Mouse (Mus musculus) right cerebral cortex, adult 18-20 months (tissue): ENCODE data around the gene D10Wsu102e.

Experiments used
- DNase-seq: peaks from one replicate; pipeline ENCODE4 v3.0.0; 2022; ENCODE audit warnings: mixed read lengths

The D10Wsu102e gene

DNA sequence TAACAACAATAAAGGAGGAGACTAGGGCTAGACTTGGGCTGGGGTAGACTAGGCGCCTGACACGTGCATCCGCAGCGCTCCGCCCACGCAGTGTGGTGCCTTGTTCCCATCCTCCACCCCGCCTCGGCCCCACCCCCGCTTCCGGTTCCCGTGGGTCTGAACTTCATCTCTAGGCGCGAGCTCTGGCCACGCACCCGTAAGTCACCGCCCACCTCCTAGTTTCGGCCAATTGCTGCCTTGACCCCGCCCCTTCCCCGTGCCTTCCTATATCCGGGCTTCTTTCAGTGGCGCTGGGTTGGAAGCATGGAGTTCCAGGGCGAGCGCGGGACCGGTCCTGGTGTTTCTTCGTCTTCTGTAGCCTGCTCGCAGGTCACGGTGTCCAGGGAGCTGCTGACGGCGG, at the start of gene D10Wsu102e:
Gene D10Wsu102e, plus strand, starts transcription at position 266 of the 400 bp plus-strand sequence.
- peak; percentile 97 for DNase-seq

DNA sequence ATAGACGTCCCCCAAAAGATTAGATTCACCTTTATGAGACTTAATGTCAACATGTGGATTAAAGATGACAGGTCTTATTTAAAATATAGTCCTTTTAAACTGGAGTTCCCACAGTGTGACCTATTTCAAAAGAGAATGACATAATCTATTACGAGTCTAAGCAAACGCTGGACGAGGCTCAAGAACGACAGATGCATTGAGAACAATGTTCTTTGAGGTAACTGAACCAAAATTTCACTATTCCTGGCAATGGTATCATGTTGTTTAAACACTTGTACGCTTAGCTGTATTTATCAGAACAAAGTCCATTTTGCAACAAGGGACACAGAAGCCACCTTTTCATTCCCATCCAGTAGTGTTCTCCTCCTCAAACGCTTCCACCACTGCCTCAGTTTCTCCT, 49.7 kb upstream of the D10Wsu102e start:
- DNase-seq: no peak

DNA sequence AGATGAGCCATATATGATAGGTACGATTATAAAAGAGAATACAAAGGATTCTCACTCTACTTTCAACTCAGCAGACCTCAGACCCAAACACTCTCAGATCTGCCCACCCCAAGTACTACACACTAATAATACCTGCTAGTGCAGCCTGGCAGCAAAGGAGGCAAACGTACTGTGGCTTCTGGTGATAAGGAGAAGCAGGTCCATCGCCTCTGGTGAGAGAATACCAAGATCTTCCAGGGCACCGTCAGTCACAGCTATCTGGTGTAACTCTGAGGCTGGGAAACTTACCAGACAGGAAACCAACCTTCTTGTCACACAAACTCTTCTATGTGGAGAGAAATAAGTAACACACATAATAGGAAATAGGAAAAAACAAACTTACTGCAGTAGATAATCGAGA, 47.0 kb upstream of the D10Wsu102e start:
- no peak for DNase-seq

DNA sequence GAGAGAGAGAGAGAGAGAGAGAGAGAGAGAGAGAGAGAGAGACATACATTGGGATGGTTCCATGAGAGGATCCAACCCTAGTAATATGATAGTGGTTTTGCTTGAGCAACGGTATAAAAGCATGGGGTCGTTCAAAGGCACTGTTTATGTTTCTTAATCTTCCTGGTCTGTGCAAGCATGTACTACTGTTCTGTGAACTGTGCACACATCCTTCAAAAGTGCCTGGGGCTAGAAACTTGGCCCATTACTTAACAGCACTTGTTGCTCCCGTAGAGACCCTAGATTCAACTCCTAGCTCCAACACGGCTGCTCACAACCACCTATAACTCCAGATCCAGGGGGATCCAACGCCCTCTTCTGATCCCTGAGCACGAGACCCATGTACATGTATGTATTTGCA, 39.6 kb upstream of the D10Wsu102e start:
- DNase-seq: no peak

DNA sequence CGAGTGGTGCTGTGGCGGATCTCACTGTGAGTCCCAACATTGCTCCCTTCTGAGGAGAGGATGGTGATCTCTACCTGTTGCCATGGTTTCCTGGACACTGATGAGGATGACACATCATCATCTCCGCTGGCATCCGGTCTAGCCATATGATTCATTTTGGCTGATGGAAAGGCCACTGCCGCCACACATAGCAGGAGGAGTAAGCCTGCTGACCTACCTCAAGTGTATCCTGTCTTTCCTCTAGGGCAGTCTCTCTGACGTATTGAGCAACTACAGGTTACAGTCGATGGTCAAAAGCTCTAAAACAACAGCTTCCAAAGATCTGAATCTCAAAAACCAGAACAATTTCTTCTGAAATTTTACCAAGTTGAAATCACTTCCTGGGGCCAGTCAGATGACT, 39.2 kb upstream of the D10Wsu102e start:
- DNase-seq: no peak

DNA sequence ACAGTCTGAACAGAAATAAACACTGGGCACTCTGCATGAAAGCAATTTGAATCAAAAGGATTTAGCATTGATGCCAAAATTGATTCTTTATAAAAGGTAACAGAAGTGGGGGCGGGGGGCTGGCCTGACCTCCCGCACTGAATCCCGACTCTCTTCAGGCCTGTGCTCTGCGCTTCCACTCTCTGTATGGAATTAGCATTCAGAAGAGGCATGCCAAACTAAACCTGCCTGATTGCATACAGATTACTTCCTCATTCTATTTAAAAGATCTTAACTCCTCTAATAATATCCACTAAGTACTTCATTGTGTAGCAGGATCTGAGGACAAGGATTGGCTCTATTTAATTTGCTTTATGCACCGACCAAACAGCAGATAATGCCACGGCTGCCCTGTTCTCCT, 38.5 kb upstream of the D10Wsu102e start:
- no peak for DNase-seq

DNA sequence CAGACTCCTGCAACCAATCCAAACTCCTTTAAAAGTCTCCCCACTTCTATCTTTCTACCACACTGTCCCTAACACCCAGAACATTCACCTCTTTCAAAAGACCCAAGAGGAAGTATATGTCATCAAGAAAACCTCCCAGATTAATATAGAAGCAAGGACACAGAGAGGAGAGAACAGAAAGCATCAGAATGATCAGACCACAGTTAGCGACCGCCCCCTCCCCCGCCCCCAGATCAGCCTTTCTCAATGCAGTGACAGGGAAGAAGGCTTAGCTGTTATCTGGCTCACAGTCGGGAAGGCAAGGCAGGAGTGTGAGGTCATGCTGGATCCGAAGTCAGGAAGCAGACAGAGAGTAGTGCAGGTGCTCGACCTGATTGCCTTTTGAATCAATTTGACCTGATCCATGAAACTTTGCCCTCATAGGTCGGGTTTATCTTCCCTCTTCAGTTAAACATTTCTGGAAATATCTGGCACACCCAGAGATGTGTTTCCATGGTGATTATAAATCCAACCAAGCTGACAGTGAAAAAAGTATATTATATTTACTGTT, 37.4 kb upstream of the D10Wsu102e start:
- DNase-seq: no peak

DNA sequence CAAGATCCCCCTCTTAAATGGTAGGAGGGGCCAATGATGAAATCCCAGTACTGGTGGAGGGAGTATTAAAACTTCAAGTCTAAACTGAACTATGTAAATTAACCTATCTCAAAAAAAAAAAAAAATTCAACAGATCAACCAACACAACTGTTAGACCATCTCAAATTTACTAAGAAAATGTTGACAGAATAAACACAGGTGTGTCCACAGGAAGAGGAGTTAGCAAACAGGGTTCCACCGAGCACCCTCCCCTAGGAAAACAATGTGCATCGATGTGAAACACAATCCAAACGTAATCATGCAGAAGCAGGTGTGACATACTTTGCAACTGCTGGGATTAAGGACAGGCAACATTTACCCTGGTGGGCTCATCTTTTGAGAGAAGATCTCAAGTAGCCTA, 35.1 kb upstream of the D10Wsu102e start:
- DNase-seq: no peak

DNA sequence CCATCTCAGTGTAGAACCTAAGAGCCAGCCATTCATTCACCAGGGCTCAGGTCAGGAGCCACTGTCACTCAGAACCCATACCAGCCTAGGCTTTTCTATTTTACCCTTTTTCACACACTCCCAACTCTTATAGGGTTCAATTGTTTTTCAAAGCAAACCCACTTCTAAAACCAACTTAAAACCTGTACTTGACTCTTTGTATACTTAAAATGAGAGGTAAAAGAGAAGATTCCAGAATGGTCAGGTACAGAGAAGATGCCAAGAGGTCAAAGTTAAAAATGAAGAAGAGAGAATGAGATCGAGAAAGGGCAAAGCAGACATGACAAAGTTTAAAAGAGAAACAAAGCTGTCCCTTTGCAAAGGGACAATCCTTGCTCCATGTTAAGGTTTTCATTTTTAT, 34.1 kb upstream of the D10Wsu102e start:
- no peak for DNase-seq

DNA sequence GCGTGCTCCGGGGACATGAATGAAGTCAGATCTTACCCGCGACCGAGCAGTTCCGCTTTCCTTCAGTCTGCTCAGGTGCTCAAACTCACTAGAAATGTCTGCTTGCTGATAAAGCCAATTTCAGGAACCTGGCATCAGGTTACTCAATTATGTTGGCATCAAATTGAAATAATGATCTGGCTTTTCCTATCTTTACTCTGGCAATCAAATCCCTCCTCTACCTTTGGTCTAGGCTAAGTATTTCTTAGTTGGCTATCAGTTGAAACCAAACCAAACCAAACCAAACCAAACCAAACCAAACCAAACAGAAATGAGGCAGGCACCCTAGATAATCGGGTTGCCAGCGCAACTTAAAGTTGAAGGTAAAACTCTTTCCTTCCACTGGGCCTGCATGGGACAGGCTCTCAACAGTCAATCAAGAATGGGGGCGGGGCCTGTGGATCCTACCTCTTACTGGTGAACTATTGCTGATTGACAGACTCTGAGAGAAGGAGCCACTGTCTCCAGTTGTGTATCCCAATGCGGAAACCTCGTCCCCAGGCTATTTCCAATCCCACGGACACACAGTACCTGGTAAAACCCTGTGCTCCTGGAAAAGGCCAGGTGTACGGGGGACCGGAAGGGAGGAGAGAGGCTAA, 33.3 kb upstream of the D10Wsu102e start:
- no peak for DNase-seq

DNA sequence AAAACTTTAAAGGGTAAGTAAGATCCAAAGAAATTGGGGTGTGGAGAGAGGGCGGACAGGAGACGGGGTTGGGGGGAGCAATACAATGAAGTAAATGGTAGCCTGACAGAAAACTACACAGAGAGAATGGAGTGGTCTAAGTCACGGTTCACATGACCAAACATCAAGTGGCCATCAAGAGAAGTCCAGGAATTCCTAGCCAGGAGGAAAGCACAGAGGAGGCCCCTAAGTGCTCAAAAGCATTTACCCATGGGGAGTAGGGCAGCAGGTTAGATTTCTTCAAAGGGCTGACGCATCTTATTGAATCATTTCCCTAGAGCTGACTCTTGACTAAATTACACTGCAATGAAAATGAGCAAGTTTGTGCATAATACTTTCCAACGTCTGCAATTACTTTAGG, 31.2 kb upstream of the D10Wsu102e start:
- no peak for DNase-seq

DNA sequence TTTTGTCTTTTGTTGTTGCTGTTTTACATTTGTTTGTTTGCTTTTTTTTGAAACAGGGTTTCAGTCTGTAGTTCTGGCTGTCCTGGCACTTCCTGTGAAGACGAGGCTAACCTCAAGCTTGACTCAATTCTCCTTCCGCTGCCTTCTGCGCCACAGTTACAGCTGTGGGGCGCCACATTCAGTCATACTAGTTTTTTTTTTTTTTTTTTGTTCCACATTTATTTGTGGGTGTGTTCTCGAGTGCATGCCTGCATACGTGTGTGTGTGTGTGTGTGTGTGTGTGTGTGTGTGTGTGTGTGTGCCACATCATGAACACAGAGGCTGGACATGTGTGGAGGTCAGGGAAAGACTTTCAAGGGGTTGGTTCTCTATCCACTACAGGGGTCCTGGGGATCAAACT, 29.7 kb upstream of the D10Wsu102e start:
- no peak for DNase-seq

DNA sequence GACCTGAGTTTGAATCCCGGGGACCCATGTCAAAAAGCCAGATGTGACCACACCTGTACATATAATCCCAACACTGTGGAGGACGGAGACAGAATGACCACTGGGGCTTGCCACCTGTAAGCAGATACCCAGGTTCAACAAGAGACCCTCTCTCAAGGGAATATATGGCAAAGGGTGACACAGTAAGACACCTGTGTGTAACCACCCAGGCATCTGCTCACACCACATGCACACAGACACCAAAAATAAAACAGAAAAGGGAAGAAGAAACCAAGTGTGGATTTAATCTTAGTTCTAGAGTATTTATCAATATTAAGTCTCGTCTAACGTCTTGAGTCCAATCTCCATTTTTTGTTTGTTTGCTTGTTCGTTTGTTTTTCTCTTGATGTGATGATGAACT, 28.2 kb upstream of the D10Wsu102e start:
- no peak for DNase-seq

DNA sequence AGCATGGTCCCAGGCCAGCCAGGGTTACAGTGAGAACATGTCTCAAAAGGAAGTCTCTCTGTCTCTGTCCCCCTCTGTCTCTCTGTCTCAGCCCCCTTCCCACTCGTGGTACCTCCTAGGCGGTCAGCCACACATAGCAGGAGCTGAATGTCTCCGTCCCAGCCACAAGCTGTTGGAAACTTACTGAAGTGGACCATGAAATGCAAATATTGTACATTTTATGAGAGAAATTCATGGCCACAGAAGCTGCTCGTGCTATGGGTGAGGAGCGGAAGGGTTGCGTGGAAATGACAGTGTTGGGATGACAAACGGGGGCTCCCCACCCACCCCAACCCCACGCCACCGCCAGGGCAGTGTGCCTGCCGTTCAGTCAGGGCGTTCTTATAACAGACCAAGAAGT, 27.4 kb upstream of the D10Wsu102e start:
- no peak for DNase-seq

DNA sequence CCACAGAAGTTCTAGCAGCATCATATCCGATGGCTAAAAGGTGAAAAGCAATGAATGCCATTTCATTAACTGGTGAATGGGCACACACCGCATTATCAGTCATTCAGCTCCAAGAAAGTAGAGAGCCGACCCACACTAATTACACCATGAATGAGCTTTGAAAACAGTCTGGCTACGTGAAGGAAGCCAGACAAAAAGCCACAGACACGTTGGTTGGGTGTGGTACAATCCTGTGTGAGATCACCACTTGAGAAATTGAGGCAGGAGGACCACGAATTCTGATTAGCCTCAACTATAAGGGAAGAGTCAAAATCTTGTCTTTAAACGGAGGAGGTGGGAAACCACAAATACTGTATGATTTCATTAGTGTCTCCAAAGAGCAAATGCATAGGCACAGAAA, 23.7 kb upstream of the D10Wsu102e start:
- no peak for DNase-seq

DNA sequence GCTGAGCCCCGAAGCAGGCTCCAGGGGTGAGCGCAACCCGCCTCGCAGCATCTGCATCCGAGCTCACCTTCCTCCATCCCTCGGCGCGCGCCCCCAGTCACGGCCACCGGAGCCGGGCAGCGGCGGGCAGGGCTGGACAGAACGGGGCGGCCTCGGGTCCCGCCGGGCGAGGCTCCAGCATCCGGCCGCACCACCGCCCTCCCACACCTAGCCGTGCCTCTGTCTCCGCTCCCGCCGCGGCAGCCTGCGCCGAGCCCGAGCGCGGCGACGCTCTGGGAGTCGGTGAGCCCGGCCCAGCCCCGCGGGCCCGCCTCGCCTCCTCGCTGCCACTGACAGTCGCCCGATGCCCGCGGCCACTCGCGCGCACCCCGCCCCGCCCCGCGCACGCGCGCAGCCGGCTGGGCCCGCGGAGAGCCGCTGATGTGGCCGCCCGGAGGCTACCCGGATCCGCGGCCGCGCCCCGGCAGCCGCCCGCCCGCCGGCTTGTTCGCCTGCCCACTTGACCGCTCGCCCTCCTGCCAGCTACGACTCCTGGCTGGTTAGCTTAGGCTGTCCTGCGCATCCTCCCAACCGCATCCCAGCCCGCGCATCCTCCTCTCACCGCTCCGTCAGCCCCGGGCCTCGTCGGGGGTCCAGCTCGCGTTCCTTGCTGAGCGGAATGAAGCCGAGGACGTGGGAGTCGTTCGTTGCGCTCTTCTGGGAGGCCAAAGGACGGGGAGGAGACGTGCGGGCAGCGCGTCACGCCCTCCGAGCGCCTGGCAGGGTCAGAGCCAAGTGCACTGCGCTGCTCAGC, 22.7 kb upstream of the D10Wsu102e start, which contains the start of gene Slc41a2:
Gene Slc41a2, minus strand, starts transcription at position 724 of the 793 bp plus-strand sequence.
- DNase-seq: peak; percentile 80

DNA sequence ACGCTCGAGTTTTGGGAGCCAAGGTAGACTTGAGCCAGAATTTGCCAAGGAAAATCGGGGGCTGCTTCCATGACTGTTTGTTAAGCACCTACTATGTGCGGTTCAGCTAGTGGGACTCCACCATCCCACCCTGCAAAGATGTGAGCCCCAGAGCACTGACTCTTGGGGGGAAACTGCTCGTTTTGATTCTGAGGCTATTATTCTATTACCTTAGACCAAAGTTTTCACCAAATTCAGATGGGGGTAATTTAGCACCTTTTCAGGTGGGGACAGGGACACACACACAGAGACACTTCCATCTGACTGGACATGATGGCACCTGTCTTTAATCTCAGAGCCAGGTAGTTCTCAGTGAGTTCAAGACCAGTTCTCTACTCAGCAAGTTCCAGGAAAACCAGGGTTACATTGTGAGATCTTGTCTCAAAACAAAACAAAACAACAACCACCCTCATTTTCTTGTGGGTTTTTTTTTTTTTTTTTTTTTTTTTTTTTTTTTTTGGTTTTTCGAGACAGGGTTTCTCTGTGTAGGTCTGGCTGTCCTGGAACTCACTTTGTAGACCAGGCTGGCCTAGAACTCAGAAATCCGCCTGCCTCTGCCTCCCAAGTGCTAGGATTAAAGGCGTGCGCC, 21.9 kb upstream of the D10Wsu102e start:
- no peak for DNase-seq

DNA sequence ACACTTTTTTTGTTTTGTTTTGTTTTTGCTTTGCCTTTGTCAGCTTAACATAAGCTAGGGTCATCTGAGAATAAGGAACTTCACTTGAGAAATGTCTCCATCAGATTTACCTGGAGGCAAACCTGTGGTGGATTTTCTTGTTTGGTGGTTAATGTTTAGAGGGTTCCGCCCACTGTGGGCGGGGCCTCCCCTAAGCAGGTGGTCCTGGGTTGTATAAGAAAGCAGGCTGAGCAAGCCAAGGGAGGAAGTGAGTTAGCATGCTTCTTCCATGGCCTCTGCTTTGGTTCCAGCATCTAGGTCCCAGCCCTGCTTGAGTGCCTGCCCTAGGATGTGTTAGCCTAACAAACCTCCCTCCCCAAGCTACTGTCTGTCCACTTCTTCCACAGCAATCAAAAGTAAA, 18.8 kb upstream of the D10Wsu102e start:
- DNase-seq: no peak

DNA sequence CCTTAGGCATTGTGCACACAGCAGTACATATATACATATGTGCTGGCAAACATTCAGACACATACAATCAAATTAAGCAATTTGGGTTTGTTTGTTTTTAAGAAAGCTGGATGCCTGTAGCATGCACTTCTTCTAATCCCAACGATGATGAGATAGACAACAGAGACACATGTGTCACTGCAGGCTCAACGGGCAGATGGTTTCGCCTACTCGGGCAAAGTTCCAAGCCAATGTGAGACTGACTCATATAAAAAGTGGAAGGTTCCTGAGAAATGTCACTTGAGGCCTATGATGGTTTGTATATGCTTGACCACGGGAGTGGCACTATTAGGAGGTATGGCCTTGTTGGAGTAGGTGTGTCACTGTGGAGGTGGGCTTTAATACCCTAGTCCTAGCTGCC, 16.9 kb upstream of the D10Wsu102e start:
- peak; percentile 40 for DNase-seq

DNA sequence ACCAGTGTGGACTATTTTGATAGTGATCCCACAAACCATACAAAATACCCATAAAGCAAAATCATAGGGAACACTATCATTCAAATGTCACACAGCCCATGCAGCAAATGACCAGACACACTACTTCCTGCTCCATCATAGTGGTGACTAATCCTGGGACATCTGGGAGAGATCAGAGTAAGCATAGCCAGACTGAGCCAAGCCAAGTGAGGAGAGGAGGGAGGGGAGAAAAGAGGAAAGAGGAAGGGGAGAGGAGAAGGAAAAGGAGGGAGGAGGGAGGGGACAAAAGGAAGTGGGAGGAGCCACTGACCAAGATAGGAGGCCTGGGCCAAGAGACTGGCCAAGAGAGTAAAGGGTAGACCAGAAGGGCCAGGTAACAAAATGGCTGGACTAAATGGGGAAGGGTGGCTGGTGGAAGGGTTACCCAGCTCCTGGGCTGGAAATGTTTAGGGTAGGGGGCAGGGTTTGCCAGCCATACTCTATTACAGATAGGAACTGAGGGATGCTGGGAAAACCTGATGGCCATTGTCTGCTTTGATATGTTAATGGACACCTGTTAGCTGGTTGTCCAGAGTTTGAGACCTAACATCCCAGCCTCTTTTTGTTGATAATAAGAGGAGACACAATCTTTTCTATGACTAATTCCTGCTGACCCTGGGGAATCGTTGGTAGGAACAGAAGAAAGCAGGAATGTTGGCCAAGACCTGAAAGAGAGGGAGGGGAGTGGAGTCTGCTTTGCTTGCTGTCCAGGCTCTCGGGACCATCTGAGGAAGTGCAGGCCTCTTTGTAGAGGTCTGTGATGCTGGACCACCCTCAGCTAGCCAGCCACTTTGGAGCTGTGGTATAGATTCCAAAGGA, 16.0 kb upstream of the D10Wsu102e start:
- DNase-seq: no peak

DNA sequence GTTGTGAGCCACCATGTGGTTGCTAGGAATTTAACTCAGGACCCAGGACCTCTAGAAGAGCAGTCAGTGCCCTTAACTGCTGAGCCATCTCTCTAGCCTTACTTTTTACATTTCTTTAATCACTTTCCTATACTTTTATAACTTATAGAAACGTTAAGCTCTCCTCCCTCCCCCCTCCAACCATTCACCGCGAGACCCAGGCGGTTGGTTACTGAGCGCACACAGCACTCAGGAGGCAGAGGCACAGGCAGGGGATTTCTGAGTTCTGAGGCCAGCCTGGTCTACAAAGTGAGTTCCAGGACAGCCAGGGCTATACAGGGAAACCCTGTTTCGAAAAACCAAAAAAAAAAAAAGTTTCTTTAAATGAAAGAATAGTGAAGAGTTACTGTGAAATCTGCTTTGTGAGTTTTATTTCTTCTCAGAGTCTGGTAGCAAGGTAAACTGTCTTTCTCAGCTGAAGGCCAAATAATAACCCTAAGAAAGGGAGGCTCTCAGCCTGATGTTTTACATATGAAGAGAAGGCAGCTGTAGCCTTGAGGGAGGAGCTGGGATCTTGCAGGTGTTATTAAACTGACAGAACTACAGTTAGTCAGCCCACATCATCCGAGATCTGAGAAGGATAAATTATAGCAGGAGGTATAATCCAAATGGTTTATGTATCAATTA, 14.2 kb upstream of the D10Wsu102e start:
- no peak for DNase-seq

DNA sequence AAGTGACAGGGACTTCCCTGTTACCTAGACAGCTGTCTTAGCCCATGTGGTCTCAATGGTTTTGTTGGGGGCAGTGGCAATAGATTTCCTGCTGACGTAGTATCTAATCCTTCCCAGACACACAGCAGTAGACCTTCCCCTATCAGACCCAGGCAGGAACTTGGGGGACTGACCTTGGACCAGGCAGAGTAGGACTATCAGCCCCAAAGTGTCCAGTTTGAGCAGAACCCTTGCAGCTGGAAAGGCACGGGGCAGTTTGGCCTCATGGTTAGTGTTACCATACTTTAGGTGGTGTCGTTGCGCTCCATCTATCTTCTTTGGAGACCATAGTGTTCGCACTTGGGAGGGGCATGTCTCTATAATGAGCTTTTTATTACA, 13.7 kb upstream of the D10Wsu102e start:
- no peak for DNase-seq
